ENCODE assay signal across 23 mouse cellular contexts in genomic region chr10:94255744-94256143, GRCm38 (mm10). TPM values are rescaled to one million over a fixed set of nuclear protein-coding genes. Genes with fewer than 3 reads are reported as not detected.
"Had no signal": no experiment of that assay in that cellular context is flagged by ENCODE, and none has a peak within 500 bp of the region (broad histone marks: within the 10 kb centered on the region; RNA-seq: fewer than 3 reads in every experiment).

No protein-coding gene starts in this region.

- H3K27me3 ChIP-seq: lung, embryonic 15.5 days; megakaryocyte, embryonic 14.5 days; midbrain, embryonic 13.5 days; midbrain, embryonic 15.5 days; neural tube, embryonic 12.5 days; stomach, embryonic 15.5 days had no signal

- H3K4me3 ChIP-seq: lung, embryonic 15.5 days; megakaryocyte, embryonic 14.5 days; midbrain, embryonic 13.5 days; midbrain, embryonic 15.5 days; neural tube, embryonic 12.5 days; stomach, embryonic 15.5 days had no signal

- H3K4me1 ChIP-seq: lung, embryonic 15.5 days; megakaryocyte, embryonic 14.5 days; midbrain, embryonic 13.5 days; midbrain, embryonic 15.5 days; neural tube, embryonic 12.5 days; stomach, embryonic 15.5 days had no signal

- ATAC-seq: lung, postnatal 0 days; midbrain, embryonic 13.5 days; midbrain, embryonic 15.5 days had no signal

- H3K27ac ChIP-seq: lung, embryonic 15.5 days; macrophage; midbrain, embryonic 13.5 days; midbrain, embryonic 15.5 days; neural tube, embryonic 12.5 days; stomach, embryonic 15.5 days; stomach, postnatal 0 days had no signal

- H3K9me3 ChIP-seq: lung, embryonic 15.5 days; midbrain, embryonic 13.5 days; midbrain, embryonic 15.5 days; neural tube, embryonic 12.5 days; stomach, embryonic 15.5 days had no signal

- H3K36me3 ChIP-seq: lung, embryonic 15.5 days; midbrain, embryonic 13.5 days; midbrain, embryonic 15.5 days; neural tube, embryonic 12.5 days; stomach, embryonic 15.5 days had no signal

- H3K9ac ChIP-seq: lung, embryonic 15.5 days; midbrain, embryonic 13.5 days; midbrain, embryonic 15.5 days; neural tube, embryonic 12.5 days; stomach, embryonic 15.5 days had no signal

- DNase-seq: lung, adult 2 months; lung, postnatal 14 days; lung, postnatal 36 days; right cerebral cortex, postnatal 14 days; thymus, adult 2 months; thymus, postnatal 25 days; thymus, postnatal 4 days had no signal

- H3K4me2 ChIP-seq: lung, embryonic 15.5 days; midbrain, embryonic 11.5 days; midbrain, embryonic 13.5 days; midbrain, embryonic 15.5 days; neural tube, embryonic 12.5 days; stomach, embryonic 15.5 days had no signal

RNA-seq across cellular contexts. Expression of gene Gm4792, which starts 42.8 kb away (rescaled TPM):
- total RNA-seq: megakaryocyte progenitor cell, adult 5-6 weeks; midbrain, postnatal 0 days; monocyte, adult 5-6 weeks; neutrophil, adult 5-6 weeks had no signal
- polyA plus RNA-seq: lung, adult 2 months; lung, embryonic 15.5 days; lung, postnatal 0 days; macrophage; midbrain, embryonic 11.5 days; midbrain, embryonic 15.5 days; spleen, adult 2 months; stomach, embryonic 15.5 days; testis, adult 2 months; thymus, adult 2 months had no signal
